Mouse (Mus musculus): ENCODE results near the gene Camsap1. TPM values are rescaled to one million over a fixed set of nuclear protein-coding genes. Genes with fewer than 3 reads are reported as not detected.

The Camsap1 gene
- polyA plus RNA-seq, 1 experiment from 2014 or later = 18.9 TPM

DNA sequence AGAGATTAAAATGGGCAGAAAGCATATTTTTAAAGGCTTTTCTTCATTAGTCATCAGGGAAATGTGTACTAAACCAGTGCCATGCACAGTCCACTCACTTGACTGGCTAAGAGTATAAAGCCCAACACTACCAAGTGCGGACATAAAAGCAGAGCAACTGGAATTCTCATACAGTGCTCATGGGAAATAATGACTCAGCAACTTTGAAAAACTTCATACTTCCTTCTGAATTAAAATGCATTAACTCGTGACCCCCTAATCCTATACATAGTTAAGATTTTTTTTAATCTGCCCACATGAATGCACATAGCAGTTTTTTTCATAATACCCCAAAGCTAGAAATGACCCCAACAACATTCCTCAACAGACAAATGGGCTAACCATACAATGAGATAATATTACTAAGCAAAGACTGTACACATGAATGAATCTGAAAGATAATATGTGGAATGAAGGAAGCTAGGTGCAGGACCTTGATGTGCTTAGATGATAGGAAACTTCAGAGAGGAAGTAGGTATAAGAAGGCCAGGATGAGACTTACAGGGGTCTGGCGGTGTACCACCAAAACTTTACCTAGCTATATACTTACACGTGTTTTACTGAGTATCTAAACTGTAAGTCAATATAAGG is 7.8 kb downstream of the Camsap1 start:
- H3K4me3 ChIP-seq (replicated peaks) = no peak overlapping the region
- ATAC-seq (replicated peaks; ENCODE audit: low FRiP score) = no peak
- 0 out of 2 replicates have a peak, but pooled peaks cover 18% of the 10 kb centered on the region for H3K36me3 ChIP-seq
- H3K4me1 ChIP-seq = peaks cover 34% of the 10 kb centered on the region
- no peaks in the 10 kb centered on the region for H3K9me3 ChIP-seq (replicated peaks)
- no peak overlapping the region for H3K4me2 ChIP-seq
- 88% methylated on average over 4 of the region's 4 CpGs for WGBS
- no peaks in the 10 kb centered on the region for H3K27me3 ChIP-seq
- H3K9ac ChIP-seq = no peak overlapping the region
- H3K27ac ChIP-seq = no peak overlapping the region

- Histone ChIP-seq H3K4me2 (no peak overlapping the region), H3K27me3 (no peaks in the 10 kb centered on the region), H3K36me3 (peaks cover 38% of the 10 kb centered on the region), H3K27ac (no peak overlapping the region), H3K4me1 (0 out of 2 replicates have a peak, but pooled peaks cover 7% of the 10 kb centered on the region), H3K9me3 (replicated peaks) (no peaks in the 10 kb centered on the region), H3K4me3 (replicated peaks) (no peak overlapping the region), H3K9ac (no peak overlapping the region)
- WGBS = 79% methylated on average over 2 of the region's 2 CpGs
- ATAC-seq (replicated peaks; ENCODE audit: low FRiP score) = no peak
Measured at GRCm38 (mm10) chr2:25970426-25970825, 12.7 kb downstream of the Camsap1 start.

- H3K4me2 ChIP-seq = no peak overlapping the region
- 0 out of 2 replicates have a peak, but pooled peaks cover 7% of the 10 kb centered on the region for H3K4me1 ChIP-seq
- no peaks in the 10 kb centered on the region for H3K9me3 ChIP-seq (replicated peaks)
- H3K9ac ChIP-seq = no peak overlapping the region
- WGBS = 95% methylated on average over 4 of the region's 4 CpGs
- peaks cover 49% of the 10 kb centered on the region for H3K36me3 ChIP-seq
- no peak for ATAC-seq (replicated peaks; ENCODE audit: low FRiP score)
- no peak overlapping the region for H3K27ac ChIP-seq
- H3K4me3 ChIP-seq (replicated peaks) = no peak overlapping the region
- no peaks in the 10 kb centered on the region for H3K27me3 ChIP-seq
Measured at GRCm38 (mm10) chr2:25969319-25969718, 13.8 kb downstream of the Camsap1 start.

DNA sequence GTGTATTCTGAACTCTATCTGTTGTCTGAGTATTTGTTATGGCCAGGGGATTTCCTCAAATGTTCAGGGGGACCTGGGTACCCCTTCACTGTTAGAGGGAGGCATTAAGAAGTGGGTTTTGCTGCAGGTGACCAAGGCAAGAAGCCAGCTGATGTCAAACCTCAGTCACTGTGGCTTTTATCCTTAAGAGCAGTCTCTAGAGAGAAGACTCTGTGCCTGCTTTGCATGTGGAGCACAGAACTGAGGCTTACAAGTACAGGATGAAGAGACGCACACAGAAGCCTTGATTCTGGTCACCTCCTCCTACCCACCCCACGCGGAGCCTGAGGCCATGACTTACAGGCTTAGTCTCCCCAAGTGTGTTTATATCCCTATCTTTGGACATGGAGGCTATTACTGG is 33.8 kb downstream of the Camsap1 start:
- no peaks in the 10 kb centered on the region for H3K9me3 ChIP-seq (replicated peaks)
- no peaks in the 10 kb centered on the region for H3K4me1 ChIP-seq
- ATAC-seq (replicated peaks; ENCODE audit: low FRiP score) = no peak
- H3K27me3 ChIP-seq = no peaks in the 10 kb centered on the region
- no peak overlapping the region for H3K4me3 ChIP-seq (replicated peaks)
- WGBS = 92% methylated on average over 3 of the region's 3 CpGs
- H3K36me3 ChIP-seq = peaks cover 83% of the 10 kb centered on the region
- H3K9ac ChIP-seq = no peak overlapping the region
- no peak overlapping the region for H3K27ac ChIP-seq
- no peak overlapping the region for H3K4me2 ChIP-seq

GRCm38 (mm10) chr2:25947950-25948349 is 35.1 kb downstream of the Camsap1 start:
- no peak for ATAC-seq (replicated peaks; ENCODE audit: low FRiP score)
- Histone ChIP-seq H3K4me1 (no peaks in the 10 kb centered on the region), H3K9ac (no peak overlapping the region), H3K36me3 (peaks cover 85% of the 10 kb centered on the region), H3K27ac (no peak overlapping the region), H3K27me3 (no peaks in the 10 kb centered on the region), H3K4me2 (no peak overlapping the region), H3K9me3 (replicated peaks) (no peaks in the 10 kb centered on the region), H3K4me3 (replicated peaks) (no peak overlapping the region)
- 85% methylated on average over 3 of the region's 3 CpGs for WGBS

DNA sequence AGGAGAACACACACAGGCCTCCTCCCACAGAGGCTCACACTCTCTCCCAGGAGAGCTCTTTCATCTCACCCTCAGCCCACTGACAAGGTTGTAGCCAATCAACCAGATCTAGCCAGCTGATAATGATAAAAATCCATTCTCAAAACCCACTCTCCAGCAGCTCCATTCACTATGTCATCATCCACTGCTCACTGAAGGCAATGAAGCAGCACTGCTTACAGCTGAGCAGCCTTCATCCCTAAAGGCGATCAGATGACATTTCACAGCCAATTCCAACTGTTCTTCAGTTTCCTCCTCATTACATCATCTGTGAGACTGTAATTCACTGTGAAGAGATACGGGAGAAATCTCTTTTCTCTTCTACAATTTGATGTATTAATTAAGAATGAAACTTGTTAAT is 39.3 kb downstream of the Camsap1 start:
- Histone ChIP-seq H3K4me2 (no peak overlapping the region), H3K9me3 (replicated peaks) (no peaks in the 10 kb centered on the region), H3K36me3 (peaks cover 87% of the 10 kb centered on the region), H3K9ac (no peak overlapping the region), H3K4me3 (replicated peaks) (no peak overlapping the region), H3K4me1 (no peaks in the 10 kb centered on the region), H3K27me3 (no peaks in the 10 kb centered on the region), H3K27ac (no peak overlapping the region)
- WGBS = 76% methylated on average over 2 of the region's 2 CpGs
- no peak for ATAC-seq (replicated peaks; ENCODE audit: low FRiP score)

GRCm38 (mm10) chr2:25940503-25940902 is 42.6 kb downstream of the Camsap1 start:
- peaks cover 99% of the 10 kb centered on the region for H3K36me3 ChIP-seq

GRCm38 (mm10) chr2:25931249-25931859 is 51.7 kb downstream of the Camsap1 start:
- Histone ChIP-seq H3K9me3 (replicated peaks) (no peaks in the 10 kb centered on the region), H3K27me3 (no peaks in the 10 kb centered on the region), H3K9ac (no peak overlapping the region), H3K36me3 (peaks cover 92% of the 10 kb centered on the region), H3K4me3 (replicated peaks) (no peak overlapping the region), H3K4me1 (no peaks in the 10 kb centered on the region), H3K4me2 (no peak overlapping the region), H3K27ac (no peak overlapping the region)
- WGBS = 79% methylated on average over 6 of the region's 6 CpGs
- no peak for ATAC-seq (replicated peaks; ENCODE audit: low FRiP score)

More at GRCm38 (mm10) chr2:25940503-25940902, 42.6 kb downstream of the Camsap1 start:
- no peak overlapping the region for H3K4me3 ChIP-seq (replicated peaks)
- H3K27me3 ChIP-seq = no peaks in the 10 kb centered on the region
- no peaks in the 10 kb centered on the region for H3K9me3 ChIP-seq (replicated peaks)
- H3K27ac ChIP-seq = no peak overlapping the region
- WGBS = 86% methylated on average over 6 of the region's 6 CpGs
- no peak overlapping the region for H3K9ac ChIP-seq
- no peak overlapping the region for H3K4me2 ChIP-seq
- H3K4me1 ChIP-seq = no peaks in the 10 kb centered on the region
- no peak for ATAC-seq (replicated peaks; ENCODE audit: low FRiP score)

- H3K27ac ChIP-seq = no peak overlapping the region
- H3K9me3 ChIP-seq (replicated peaks) = no peaks in the 10 kb centered on the region
- H3K36me3 ChIP-seq = peaks cover 85% of the 10 kb centered on the region
- H3K4me3 ChIP-seq (replicated peaks) = no peak overlapping the region
- 95% methylated on average over 7 of the region's 7 CpGs for WGBS
- no peaks in the 10 kb centered on the region for H3K4me1 ChIP-seq
- H3K4me2 ChIP-seq = no peak overlapping the region
- H3K9ac ChIP-seq = no peak overlapping the region
- no peak for ATAC-seq (replicated peaks; ENCODE audit: low FRiP score)
- no peaks in the 10 kb centered on the region for H3K27me3 ChIP-seq
Measured at GRCm38 (mm10) chr2:25927821-25928220, 55.3 kb downstream of the Camsap1 start.

- H3K4me3 ChIP-seq (replicated peaks) = no peak overlapping the region
- H3K27me3 ChIP-seq = no peaks in the 10 kb centered on the region
- H3K4me1 ChIP-seq = no peaks in the 10 kb centered on the region
- WGBS = 76% methylated on average over 4 of the region's 4 CpGs
- H3K9me3 ChIP-seq (replicated peaks) = no peaks in the 10 kb centered on the region
- H3K36me3 ChIP-seq = peaks cover 57% of the 10 kb centered on the region
- H3K4me2 ChIP-seq = no peak overlapping the region
- no peak overlapping the region for H3K9ac ChIP-seq
- H3K27ac ChIP-seq = no peak overlapping the region
- no peak for ATAC-seq (replicated peaks; ENCODE audit: low FRiP score)
Measured at GRCm38 (mm10) chr2:25924934-25925333, 58.1 kb downstream of the Camsap1 start.

GRCm38 (mm10) chr2:25923799-25924198 is 59.3 kb downstream of the Camsap1 start:
- no peak overlapping the region for H3K4me2 ChIP-seq
- H3K4me1 ChIP-seq = no peaks in the 10 kb centered on the region
- no peak overlapping the region for H3K4me3 ChIP-seq (replicated peaks)
- no peak for ATAC-seq (replicated peaks; ENCODE audit: low FRiP score)
- H3K27ac ChIP-seq = no peak overlapping the region
- H3K27me3 ChIP-seq = no peaks in the 10 kb centered on the region
- no peak overlapping the region for H3K9ac ChIP-seq
- H3K9me3 ChIP-seq (replicated peaks) = no peaks in the 10 kb centered on the region
- WGBS = 73% methylated on average over 2 of the region's 2 CpGs
- H3K36me3 ChIP-seq = peaks cover 46% of the 10 kb centered on the region

- H3K27ac ChIP-seq = no peak overlapping the region
- ATAC-seq (replicated peaks; ENCODE audit: low FRiP score) = no peak
- 0 out of 2 replicates have a peak, but pooled peaks cover 3% of the 10 kb centered on the region for H3K4me1 ChIP-seq
- H3K4me3 ChIP-seq (replicated peaks) = no peak overlapping the region
- H3K4me2 ChIP-seq = no peak overlapping the region
- no peaks in the 10 kb centered on the region for H3K9me3 ChIP-seq (replicated peaks)
- 65% methylated on average over 3 of the region's 3 CpGs for WGBS
- H3K9ac ChIP-seq = no peak overlapping the region
- H3K36me3 ChIP-seq = peaks cover 14% of the 10 kb centered on the region
- no peaks in the 10 kb centered on the region for H3K27me3 ChIP-seq
Measured at GRCm38 (mm10) chr2:25919972-25920371, 63.1 kb downstream of the Camsap1 start.
